In genomic region chr1:59418748-59419147, GRCm38 (mm10) we compare ENCODE assay signal across 24 mouse cellular contexts.
"Had no signal": no experiment of that assay in that cellular context is flagged by ENCODE, and none has a peak within 500 bp of the region (broad histone marks: within the 10 kb centered on the region; RNA-seq: fewer than 3 reads in every experiment).

No protein-coding gene starts in this region.

- ATAC-seq: intestine, embryonic 15.5 days; midbrain, embryonic 15.5 days had no signal

- H3K36me3 ChIP-seq: intestine, embryonic 15.5 days; kidney, embryonic 15.5 days; limb, embryonic 12.5 days; limb, embryonic 15.5 days; lung, embryonic 15.5 days; midbrain, embryonic 12.5 days; midbrain, embryonic 15.5 days; neural tube, embryonic 12.5 days; neural tube, embryonic 15.5 days had no signal

- H3K9me3 ChIP-seq: intestine, embryonic 15.5 days; kidney, embryonic 15.5 days; limb, embryonic 12.5 days; limb, embryonic 15.5 days; lung, embryonic 15.5 days; midbrain, embryonic 12.5 days; midbrain, embryonic 15.5 days; neural tube, embryonic 12.5 days; neural tube, embryonic 15.5 days had no signal

- H3K4me3 ChIP-seq: intestine, embryonic 15.5 days; kidney, embryonic 15.5 days; left cerebral cortex, adult 2 months; limb, embryonic 12.5 days; limb, embryonic 15.5 days; lung, embryonic 15.5 days; midbrain, embryonic 12.5 days; midbrain, embryonic 15.5 days; neural tube, embryonic 12.5 days; neural tube, embryonic 15.5 days had no signal

- H3K4me2 ChIP-seq: intestine, embryonic 15.5 days; kidney, embryonic 15.5 days; limb, embryonic 12.5 days; limb, embryonic 15.5 days; lung, embryonic 15.5 days; midbrain, embryonic 12.5 days; midbrain, embryonic 15.5 days; neural tube, embryonic 12.5 days; neural tube, embryonic 15.5 days had no signal

- H3K27ac ChIP-seq: intestine, embryonic 15.5 days; kidney, embryonic 15.5 days; left cerebral cortex, adult 2 months; limb, embryonic 12.5 days; midbrain, embryonic 12.5 days; midbrain, embryonic 15.5 days; neural tube, embryonic 12.5 days; neural tube, embryonic 15.5 days; stomach, postnatal 0 days had no signal

- H3K27me3 ChIP-seq: intestine, embryonic 15.5 days; kidney, embryonic 15.5 days; limb, embryonic 12.5 days; limb, embryonic 15.5 days; lung, embryonic 15.5 days; midbrain, embryonic 12.5 days; midbrain, embryonic 15.5 days; neural tube, embryonic 12.5 days; neural tube, embryonic 15.5 days had no signal

- DNase-seq: kidney, adult 11 months; kidney, adult 8-10 months; kidney, postnatal 10 days; kidney, postnatal 36 days; layer of hippocampus, postnatal 36 days; lung, adult 18-20 months; lung, postnatal 10 days; lung, postnatal 36 days; right cerebral cortex, adult 18-20 months; right cerebral cortex, postnatal 14 days; right cerebral cortex, postnatal 4 days; thymus, adult 2 months; thymus, postnatal 25 days had no signal

- H3K9ac ChIP-seq: intestine, embryonic 15.5 days; kidney, embryonic 15.5 days; limb, embryonic 12.5 days; limb, embryonic 15.5 days; lung, embryonic 15.5 days; midbrain, embryonic 12.5 days; midbrain, embryonic 15.5 days; neural tube, embryonic 12.5 days; neural tube, embryonic 15.5 days had no signal
